Mouse (Mus musculus): Measurements from ENCODE around the gene Sema4g. TPM values are rescaled to one million over a fixed set of nuclear protein-coding genes. Genes with fewer than 3 reads are reported as not detected.

Gene Sema4g
- under 1 TPM; 0.14 to 0.30 TPM for total RNA-seq (2021)

DNA sequence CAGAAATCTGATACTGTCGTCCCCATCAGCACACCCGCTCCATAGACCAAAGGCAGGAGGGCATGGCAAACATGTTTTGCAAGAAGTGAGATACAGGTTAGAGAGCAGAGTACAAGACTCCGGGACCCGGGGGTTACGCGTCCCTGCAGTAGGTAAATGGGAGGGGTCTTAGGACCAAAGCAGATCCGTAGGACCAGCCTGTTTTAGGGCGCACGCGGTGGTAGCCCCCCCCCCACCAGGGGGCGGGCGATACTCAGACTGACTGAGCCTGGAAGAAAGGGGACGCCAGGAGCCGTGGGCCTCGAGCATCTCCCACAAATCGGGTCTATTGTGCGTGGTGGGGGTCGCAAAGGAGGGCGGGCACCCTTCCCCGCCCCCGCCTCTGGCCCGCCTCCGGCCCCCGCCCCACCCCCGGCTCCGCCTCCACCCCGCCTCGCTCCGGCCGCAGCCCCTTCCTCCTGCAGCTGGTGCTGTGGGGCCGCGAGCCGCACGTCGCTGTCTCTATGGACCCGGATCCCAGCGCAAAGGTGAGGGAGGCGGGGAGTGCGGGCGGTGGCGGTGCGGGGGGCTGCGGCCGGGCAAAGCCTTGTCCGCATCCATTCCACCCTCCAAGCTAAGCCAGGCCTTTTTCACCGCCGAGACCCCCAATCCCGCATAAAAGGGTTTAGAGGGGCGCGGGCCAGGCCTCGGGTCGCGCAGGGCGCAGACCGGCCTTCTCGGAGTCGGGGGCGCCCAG is at the start of gene Sema4g:
Sema4g (plus strand) TSS at position 271 of the 736 bp plus-strand sequence.
- peak; percentile 32 to 34 for DNase-seq
- intact Hi-C loops (cut with DNase I), result loop anchor here (1.0 kb wide), 1 partner anchor 43 kb away; no protein-coding TSS in a partner anchor

DNA sequence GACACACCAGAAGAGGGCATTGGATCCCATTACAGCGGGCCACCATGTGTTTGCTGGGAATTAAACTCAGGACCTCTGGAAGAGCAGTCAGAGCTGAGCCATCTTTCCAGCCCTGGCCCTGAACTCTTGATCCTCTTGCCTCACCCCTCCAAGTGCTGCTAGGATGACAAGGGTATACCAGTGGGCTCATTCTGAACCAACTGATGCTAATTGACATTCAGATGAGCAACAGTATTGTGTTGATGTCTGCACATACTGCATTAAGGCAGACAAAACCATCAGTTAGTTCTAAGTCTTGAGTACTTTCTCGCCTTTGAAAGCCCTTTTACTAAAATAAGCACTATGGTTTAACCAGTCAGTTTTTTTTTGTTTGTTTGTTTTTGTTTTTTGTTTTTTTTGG is 29.3 kb upstream of the Sema4g start:
- DNase-seq, result no peak
- intact Hi-C loops (cut with DNase I), result no loop called here

DNA sequence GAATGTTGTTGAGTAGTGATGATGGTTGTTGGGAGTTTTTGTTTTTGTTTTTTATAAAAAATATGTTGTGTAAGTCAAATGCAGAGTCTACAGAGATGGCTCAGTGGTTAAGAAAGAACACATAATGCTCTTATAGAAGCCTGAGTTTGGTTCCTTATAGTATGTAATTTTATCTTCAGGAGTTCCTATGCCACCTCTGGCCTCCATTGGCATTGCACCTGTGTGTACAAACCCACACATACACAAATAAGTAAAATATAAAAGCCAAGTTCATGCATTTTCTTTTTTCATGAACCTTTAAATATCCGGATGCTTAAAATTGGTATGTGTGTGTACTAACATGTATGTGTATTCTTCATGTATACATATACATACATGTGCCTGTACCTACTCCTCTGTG is 22.9 kb upstream of the Sema4g start:
- no peak for DNase-seq
- intact Hi-C loops (cut with DNase I), result no loop called here

- intact Hi-C loops (cut with DNase I), result no loop called here
- DNase-seq, result no peak
Measured at GRCm38 (mm10) chr19:44968329-44968728, 20.6 kb upstream of the Sema4g start.

DNA sequence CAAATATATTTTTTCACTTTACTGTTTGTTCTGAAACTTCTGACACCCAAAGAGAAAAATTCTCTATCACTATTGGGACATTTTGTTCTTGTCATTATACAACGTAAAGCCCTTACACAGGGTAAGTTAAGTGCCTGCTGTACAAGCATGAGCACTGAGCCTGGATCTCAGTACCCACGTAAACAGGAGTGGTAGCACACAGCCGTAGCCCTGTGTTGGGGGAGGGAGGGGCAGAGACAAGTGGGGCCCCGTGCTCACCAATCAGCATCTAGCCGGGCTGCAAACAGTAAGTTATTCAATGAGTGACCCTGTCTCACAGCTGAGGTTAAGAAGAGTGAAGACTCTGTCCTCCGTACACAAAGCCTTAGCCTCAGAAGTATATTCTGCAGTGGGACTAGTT is 12.3 kb upstream of the Sema4g start:
- intact Hi-C loops (cut with DNase I), result loop anchor here (5.0 kb wide), 1 partner anchor 39 kb away; no protein-coding TSS in a partner anchor
- no peak for DNase-seq

GRCm38 (mm10) chr19:44977148-44977547 is 11.8 kb upstream of the Sema4g start:
- DNase-seq, result no peak
- intact Hi-C loops (cut with DNase I), result loop anchor here (5.0 kb wide), 1 partner anchor 40 kb away; no protein-coding TSS in a partner anchor

DNA sequence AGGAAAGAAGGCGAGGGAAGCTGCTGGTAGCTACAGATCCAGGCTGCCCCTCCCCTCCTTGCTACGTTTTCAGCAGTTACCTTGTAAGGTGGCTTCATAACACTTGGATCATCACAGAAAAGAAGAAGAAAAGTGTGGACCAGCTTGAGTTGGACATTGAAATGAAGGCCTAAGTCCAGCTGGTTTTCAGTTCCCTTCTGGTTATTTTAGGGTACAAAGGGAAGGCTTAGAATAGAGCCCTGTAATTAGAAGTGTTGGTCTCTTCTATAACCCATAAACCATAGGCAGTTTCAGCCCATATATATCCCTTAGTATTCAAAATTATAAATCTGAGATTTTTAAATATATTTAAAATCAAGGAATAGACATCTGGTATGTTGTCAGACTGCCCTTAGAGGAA is 8.1 kb upstream of the Sema4g start:
- no peak for DNase-seq
- intact Hi-C loops (cut with DNase I), result no loop called here

DNA sequence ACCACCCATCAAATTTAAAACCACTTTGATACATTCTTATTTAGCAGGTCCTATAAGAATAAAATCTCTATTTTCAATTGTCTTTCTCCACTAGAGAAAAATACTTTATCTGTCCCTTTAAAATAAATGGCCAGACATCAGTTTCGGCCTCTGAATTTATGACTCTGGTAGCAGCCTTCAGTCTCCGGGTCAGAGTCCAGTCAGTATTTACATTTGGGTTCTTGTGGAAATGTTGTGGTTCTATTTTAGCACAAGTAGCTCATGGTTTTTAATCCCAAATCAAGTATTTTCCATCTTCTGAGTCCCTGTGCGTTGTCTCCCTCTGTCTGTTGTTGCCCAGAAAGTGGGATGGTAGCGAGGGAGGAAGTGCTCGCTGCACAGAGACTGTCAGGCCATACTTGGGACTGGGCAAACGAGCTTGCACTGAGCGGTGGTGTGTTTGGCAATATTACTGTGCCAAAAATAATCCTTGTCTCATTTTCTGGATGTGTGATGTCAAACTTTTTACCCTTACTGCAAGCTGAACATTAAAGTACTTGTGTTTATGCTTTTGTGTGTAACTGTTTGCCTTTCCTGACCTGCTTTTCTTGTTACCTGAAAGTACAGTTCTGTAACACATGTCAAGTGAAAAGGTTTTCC is 6.3 kb upstream of the Sema4g start:
- intact Hi-C loops (cut with DNase I), result no loop called here
- no peak for DNase-seq

DNA sequence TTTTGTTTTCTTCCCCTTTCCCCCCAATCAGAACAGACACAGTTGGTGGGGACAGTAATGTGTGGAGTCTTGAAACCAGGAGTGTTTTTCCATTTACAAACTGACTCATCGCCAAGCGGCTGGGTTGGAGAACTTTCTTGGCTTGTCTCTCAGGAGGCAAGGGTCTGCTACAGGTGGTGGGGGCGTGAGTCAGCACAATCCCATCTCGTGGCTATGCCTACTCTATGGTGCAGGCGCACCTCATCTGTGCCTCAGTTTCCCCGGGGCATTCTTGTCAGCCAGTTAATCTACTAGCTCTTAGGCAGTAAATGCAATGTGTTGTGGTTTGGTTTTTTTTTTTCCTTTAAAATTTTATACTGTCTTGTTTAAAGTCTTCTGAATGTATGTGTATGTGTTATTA is 5.5 kb upstream of the Sema4g start:
- intact Hi-C loops (cut with DNase I), result no loop called here
- no peak for DNase-seq

DNA sequence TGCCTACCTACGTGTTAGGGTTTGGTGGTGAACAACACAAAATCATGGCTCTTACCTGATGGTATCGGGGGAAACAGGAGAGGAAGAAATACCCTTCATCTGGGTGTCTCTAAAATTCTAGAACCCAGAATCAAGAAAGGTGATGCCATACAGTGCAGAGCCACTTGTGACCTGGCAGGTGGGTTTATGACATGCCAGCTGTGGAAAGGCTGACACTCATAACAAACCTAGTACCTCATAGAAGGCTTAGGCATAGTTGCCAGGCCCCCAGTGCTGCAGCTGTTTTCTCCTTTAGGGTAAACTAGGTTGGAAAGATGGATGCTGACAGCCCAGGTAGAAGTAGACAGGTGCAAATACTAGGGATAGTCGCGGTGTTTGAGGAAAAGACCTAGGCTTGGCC is 4.5 kb upstream of the Sema4g start:
- DNase-seq, result no peak
- intact Hi-C loops (cut with DNase I), result no loop called here

DNA sequence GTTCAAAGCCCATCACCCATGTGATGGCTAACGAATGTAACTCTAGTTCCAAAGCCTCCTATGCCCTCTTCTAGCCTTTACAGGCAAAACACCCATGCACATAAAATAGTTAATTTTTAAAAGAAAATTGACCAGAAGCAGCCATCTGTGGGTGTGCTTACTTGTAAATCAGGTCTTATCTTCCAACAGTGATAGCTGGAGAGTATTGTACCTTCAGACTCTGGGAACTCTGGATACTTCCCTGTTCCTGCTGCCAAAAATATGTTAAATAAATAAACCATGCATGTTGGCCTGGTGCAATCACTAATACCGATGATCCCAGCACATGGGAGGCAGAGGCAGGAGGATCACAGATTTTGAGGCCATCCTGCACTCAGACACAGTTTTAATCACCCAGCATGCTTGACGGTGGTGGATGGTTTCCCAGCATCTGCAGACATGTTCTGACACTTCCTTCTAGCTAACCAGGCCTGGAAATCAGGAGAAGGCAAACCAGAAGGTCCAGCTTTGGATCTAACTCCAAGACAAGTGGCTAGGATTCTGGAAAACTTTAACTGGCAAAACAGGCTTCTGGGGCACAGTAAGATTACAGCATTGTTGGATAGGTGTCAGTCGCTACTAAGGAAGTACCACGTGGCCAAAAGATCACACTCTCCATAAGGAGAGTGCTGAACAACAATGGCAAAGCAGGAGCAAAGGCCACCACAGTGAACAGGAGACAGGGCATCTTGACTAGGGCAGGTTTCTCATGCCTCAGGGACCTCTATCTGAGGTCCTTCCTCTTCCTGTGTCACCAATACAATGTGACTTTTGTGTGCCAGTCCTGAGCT is 3.5 kb upstream of the Sema4g start:
- DNase-seq, result no peak
- intact Hi-C loops (cut with DNase I), result no loop called here

GRCm38 (mm10) chr19:44987004-44987403 is 1.9 kb upstream of the Sema4g start:
- intact Hi-C loops (cut with DNase I), result no loop called here
- no peak for DNase-seq

GRCm38 (mm10) chr19:44987851-44988250 is 1.1 kb upstream of the Sema4g start:
- intact Hi-C loops (cut with DNase I), result no loop called here
- no peak for DNase-seq

GRCm38 (mm10) chr19:44988321-44988720 is 580 bp upstream of the Sema4g start:
- DNase-seq, result no peak
- intact Hi-C loops (cut with DNase I), result no loop called here

- intact Hi-C loops (cut with DNase I), result loop anchor here (1.0 kb wide), 1 partner anchor 42 kb away; no protein-coding TSS in a partner anchor
- no peak for DNase-seq
Measured at GRCm38 (mm10) chr19:44989567-44990495, 930 bp downstream of the Sema4g start.

DNA sequence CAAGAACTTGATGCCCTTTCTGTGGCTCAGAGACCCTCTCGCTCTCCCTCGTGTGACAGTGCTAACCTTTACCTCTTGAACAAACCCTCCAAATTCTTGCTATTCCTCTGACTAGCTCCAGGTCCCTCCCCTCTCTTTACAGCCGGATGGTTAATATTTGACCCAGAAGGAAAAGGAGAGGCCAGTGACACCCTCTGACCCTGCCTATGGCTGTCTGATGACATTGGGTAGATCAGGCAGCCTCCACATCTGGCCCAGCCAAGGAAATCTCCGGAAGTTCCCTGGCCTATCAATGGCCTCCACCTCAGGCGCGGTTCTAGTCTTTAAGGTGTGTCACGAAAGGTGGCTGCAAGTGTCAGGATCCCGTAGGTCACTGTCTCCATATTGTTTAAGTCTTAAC is 2.1 kb downstream of the Sema4g start:
- intact Hi-C loops (cut with DNase I), result no loop called here
- DNase-seq, result no peak

- intact Hi-C loops (cut with DNase I), result no loop called here
- no peak for DNase-seq
Measured at GRCm38 (mm10) chr19:44992246-44992645, 3.3 kb downstream of the Sema4g start.

DNA sequence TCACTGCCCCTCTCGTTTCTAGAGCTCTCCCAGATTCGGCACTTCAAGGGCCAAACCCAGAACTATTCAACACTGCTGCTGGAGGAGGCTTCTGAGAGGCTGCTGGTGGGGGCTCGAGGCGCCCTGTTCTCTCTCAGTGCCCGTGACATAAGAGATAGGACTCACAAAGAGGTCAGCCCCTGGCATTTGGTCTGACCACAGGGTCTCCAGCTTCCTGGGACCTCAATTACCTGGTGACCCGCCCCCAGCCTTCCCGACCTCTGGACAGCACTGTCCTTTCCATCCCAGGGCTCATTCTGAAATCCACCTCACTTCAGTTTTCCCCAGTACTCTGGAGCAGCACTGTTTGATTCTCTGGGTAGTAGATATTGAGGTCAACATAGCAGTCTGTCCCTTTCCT is 3.8 kb downstream of the Sema4g start:
- intact Hi-C loops (cut with DNase I), result no loop called here
- DNase-seq, result no peak

DNA sequence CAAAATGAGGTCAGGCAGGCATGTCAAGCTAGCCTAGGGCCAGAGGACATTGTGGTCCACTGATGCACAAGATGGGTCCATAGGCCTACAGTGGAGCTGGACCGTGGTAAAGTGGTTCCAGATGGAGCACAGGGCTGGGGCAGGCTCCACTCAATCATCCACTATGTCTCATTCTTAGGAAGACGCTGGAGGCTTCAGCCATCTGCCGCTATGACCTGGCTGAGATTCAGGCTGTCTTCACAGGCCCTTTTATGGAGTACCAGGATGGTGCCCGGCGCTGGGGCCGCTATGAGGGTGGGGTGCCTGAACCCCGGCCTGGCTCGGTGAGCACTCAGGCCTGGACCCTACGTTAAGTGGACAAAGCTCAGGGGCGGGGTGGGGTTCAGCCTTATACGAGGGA is 8.9 kb downstream of the Sema4g start:
- no peak for DNase-seq
- intact Hi-C loops (cut with DNase I), result no loop called here

DNA sequence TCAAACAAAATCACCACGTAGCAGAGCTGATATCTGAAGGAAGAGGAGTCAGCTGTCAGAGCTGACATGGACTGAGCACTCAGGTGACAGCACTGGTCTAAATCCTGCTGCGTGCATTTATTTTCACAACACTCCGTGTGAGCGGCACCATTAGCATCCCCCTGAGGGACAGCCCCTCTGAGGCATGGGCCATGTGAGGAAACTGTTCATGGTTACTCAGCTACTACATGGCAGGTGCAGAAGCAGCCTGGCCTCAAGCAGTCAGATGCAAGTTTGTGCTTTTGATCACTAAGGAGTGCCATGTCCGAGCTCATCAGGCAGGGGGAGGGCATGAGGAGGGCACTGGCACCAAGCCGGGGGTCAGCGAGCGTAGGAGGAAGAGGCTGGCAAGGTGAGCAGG is 10.7 kb downstream of the Sema4g start:
- no peak for DNase-seq
- intact Hi-C loops (cut with DNase I), result no loop called here
